Mouse (Mus musculus): Measurements from ENCODE around the gene Aspa. TPM values are rescaled to one million over a fixed set of nuclear protein-coding genes. Genes with fewer than 3 reads are reported as not detected.

Gene Aspa
- 1.6 and 2.2 TPM in 2 replicates for polyA plus RNA-seq (2012; rRNA removed)
- polyA plus RNA-seq (2014; fragmentation: Nextera tagmentation; extraction: Ambion mirVana): 2.5 and 3.2 TPM in 2 replicates

- WGBS (ENCODE audit: insufficient replicate concordance): 76% methylated on average over 27 of the region's 27 CpGs
- H3K27me3 ChIP-seq (ENCODE audit: control insufficient read depth, insufficient read depth, low read length): no peaks in the 10 kb centered on the region
- no peak within 1 kb of the TSS for H3K27ac ChIP-seq
- H3K4me1 ChIP-seq (replicated peaks; ENCODE audit: control insufficient read depth in 2 of 2, insufficient read depth in 2 of 2, low read length in 1 of 2): 0 out of 4 replicates have a peak, but pooled peaks cover 0 to 2% of the 10 kb centered on the region in 2 experiments
- no peak for DNase-seq (ENCODE audit: low read depth in 3 of 3, low spot score in 3 of 3)
- H3K9me3 ChIP-seq (ENCODE audit: control insufficient read depth, low read length): no peaks in the 10 kb centered on the region
- H3K4me2 ChIP-seq (ENCODE audit: low read depth): no peak within 1 kb of the TSS
- H3K9ac ChIP-seq (replicated peaks): no peak within 1 kb of the TSS
- ATAC-seq (ENCODE audit: insufficient read depth): no peak
- no peak within 1 kb of the TSS for H3K4me3 ChIP-seq (ENCODE audit: insufficient read depth in 1 of 2, low read depth in 2 of 2, low read length in 2 of 2)
- TF ChIP-seq CTCF (IDR thresholded peaks at IDR 0.05; ENCODE audit: low read depth) (no peak), EP300 (IDR thresholded peaks at IDR 0.05; ENCODE audit: low read depth) (no peak)
- no peaks in the 10 kb centered on the region for H3K36me3 ChIP-seq (replicated peaks; ENCODE audit: control insufficient read depth, insufficient read depth, low read depth)
Measured at GRCm38 (mm10) chr11:73329442-73329841, at the start of gene Aspa, which contains the start of the genes Gm49340 and Spata22. Gene Aspa (minus strand): TSS chr11:73329596. Gene Gm49340 (plus strand): TSS chr11:73329741. Gene Spata22 (plus strand): TSS chr11:73329741.

- WGBS (ENCODE audit: insufficient replicate concordance): 69% methylated on average over 2 of the region's 2 CpGs
- H3K36me3 ChIP-seq (replicated peaks; ENCODE audit: control insufficient read depth, insufficient read depth, low read depth): no peaks in the 10 kb centered on the region
Measured at GRCm38 (mm10) chr11:73370946-73371345, 41.5 kb upstream of the Aspa start, which contains the start of gene Olfr376. Gene Olfr376 (plus strand): TSS chr11:73371246.

GRCm38 (mm10) chr11:73350483-73350882 is 21.1 kb upstream of the Aspa start, which contains the start of gene Olfr20:
Gene Olfr20 (plus strand): TSS chr11:73350783.
- ATAC-seq (ENCODE audit: insufficient read depth) (no peak), DNase-seq (ENCODE audit: low read depth in 3 of 3, low spot score in 3 of 3) (no peak)
- Histone ChIP-seq H3K9me3 (ENCODE audit: control insufficient read depth, low read length) (no peaks in the 10 kb centered on the region), H3K27ac (no peak within 1 kb of the TSS), H3K4me3 (ENCODE audit: insufficient read depth in 1 of 2, low read depth in 2 of 2, low read length in 2 of 2) (no peak within 1 kb of the TSS), H3K4me1 (replicated peaks; ENCODE audit: control insufficient read depth in 2 of 2, insufficient read depth in 2 of 2, low read length in 1 of 2) (no peaks in the 10 kb centered on the region), H3K36me3 (replicated peaks; ENCODE audit: control insufficient read depth, insufficient read depth, low read depth) (no peaks in the 10 kb centered on the region), H3K4me2 (ENCODE audit: low read depth) (no peak within 1 kb of the TSS), H3K27me3 (ENCODE audit: control insufficient read depth, insufficient read depth, low read length) (no peaks in the 10 kb centered on the region), H3K9ac (replicated peaks) (no peak within 1 kb of the TSS)
- WGBS (ENCODE audit: insufficient replicate concordance): 27% methylated on average over 3 of the region's 3 CpGs
- TF ChIP-seq CTCF (IDR thresholded peaks at IDR 0.05; ENCODE audit: low read depth) (no peak), EP300 (IDR thresholded peaks at IDR 0.05; ENCODE audit: low read depth) (no peak)

More at GRCm38 (mm10) chr11:73370946-73371345, 41.5 kb upstream of the Aspa start, which contains the start of gene Olfr376:
- H3K9ac ChIP-seq (replicated peaks): no peak within 1 kb of the TSS
- no peaks in the 10 kb centered on the region for H3K27me3 ChIP-seq (ENCODE audit: control insufficient read depth, insufficient read depth, low read length)
- DNase-seq (ENCODE audit: low read depth in 3 of 3, low spot score in 3 of 3) (no peak), ATAC-seq (ENCODE audit: insufficient read depth) (no peak)
- no peaks in the 10 kb centered on the region for H3K9me3 ChIP-seq (ENCODE audit: control insufficient read depth, low read length)
- H3K4me1 ChIP-seq (replicated peaks; ENCODE audit: control insufficient read depth in 2 of 2, insufficient read depth in 2 of 2, low read length in 1 of 2): no peaks in the 10 kb centered on the region
- H3K4me3 ChIP-seq (ENCODE audit: insufficient read depth in 1 of 2, low read depth in 2 of 2, low read length in 2 of 2): no peak within 1 kb of the TSS
- TF ChIP-seq CTCF (IDR thresholded peaks at IDR 0.05; ENCODE audit: low read depth) (no peak), EP300 (IDR thresholded peaks at IDR 0.05; ENCODE audit: low read depth) (no peak)
- no peak within 1 kb of the TSS for H3K27ac ChIP-seq
- H3K4me2 ChIP-seq (ENCODE audit: low read depth): no peak within 1 kb of the TSS

- H3K27me3 ChIP-seq (ENCODE audit: control insufficient read depth, insufficient read depth, low read length): no peaks in the 10 kb centered on the region
- H3K36me3 ChIP-seq (replicated peaks; ENCODE audit: control insufficient read depth, insufficient read depth, low read depth): no peaks in the 10 kb centered on the region
- no peak overlapping the region for H3K9ac ChIP-seq (replicated peaks)
- TF ChIP-seq CTCF (IDR thresholded peaks at IDR 0.05; ENCODE audit: low read depth): no peak
- TF ChIP-seq EP300 (IDR thresholded peaks at IDR 0.05; ENCODE audit: low read depth): no peak
- H3K27ac ChIP-seq: no peak overlapping the region
- no peak for ATAC-seq (ENCODE audit: insufficient read depth)
- DNase-seq (ENCODE audit: low read depth in 3 of 3, low spot score in 3 of 3): no peak
- no peak overlapping the region for H3K4me3 ChIP-seq (ENCODE audit: insufficient read depth in 1 of 2, low read depth in 2 of 2, low read length in 2 of 2)
- H3K4me1 ChIP-seq (replicated peaks; ENCODE audit: control insufficient read depth in 2 of 2, insufficient read depth in 2 of 2, low read length in 1 of 2): no peaks in the 10 kb centered on the region
- H3K4me2 ChIP-seq (ENCODE audit: low read depth): no peak overlapping the region
- 51% methylated on average over 4 of the region's 4 CpGs for WGBS (ENCODE audit: insufficient replicate concordance)
- no peaks in the 10 kb centered on the region for H3K9me3 ChIP-seq (ENCODE audit: control insufficient read depth, low read length)
Measured at GRCm38 (mm10) chr11:73336919-73337318, 7.5 kb upstream of the Aspa start.

- Histone ChIP-seq H3K27me3 (ENCODE audit: control insufficient read depth, insufficient read depth, low read length) (no peaks in the 10 kb centered on the region), H3K4me3 (ENCODE audit: insufficient read depth in 1 of 2, low read depth in 2 of 2, low read length in 2 of 2) (no peak overlapping the region)
- TF ChIP-seq EP300 (IDR thresholded peaks at IDR 0.05; ENCODE audit: low read depth): no peak
- TF ChIP-seq CTCF (IDR thresholded peaks at IDR 0.05; ENCODE audit: low read depth): no peak
Measured at GRCm38 (mm10) chr11:73333357-73333756, 4.0 kb upstream of the Aspa start.

More at GRCm38 (mm10) chr11:73333357-73333756, 4.0 kb upstream of the Aspa start:
- Histone ChIP-seq H3K4me1 (replicated peaks; ENCODE audit: control insufficient read depth in 2 of 2, insufficient read depth in 2 of 2, low read length in 1 of 2) (no peaks in the 10 kb centered on the region), H3K9ac (replicated peaks) (no peak overlapping the region), H3K36me3 (replicated peaks; ENCODE audit: control insufficient read depth, insufficient read depth, low read depth) (no peaks in the 10 kb centered on the region), H3K27ac (no peak overlapping the region), H3K9me3 (ENCODE audit: control insufficient read depth, low read length) (no peaks in the 10 kb centered on the region), H3K4me2 (ENCODE audit: low read depth) (no peak overlapping the region)
- 67% methylated on average over 2 of the region's 2 CpGs for WGBS (ENCODE audit: insufficient replicate concordance)
- DNase-seq (ENCODE audit: low read depth in 3 of 3, low spot score in 3 of 3) (no peak), ATAC-seq (ENCODE audit: insufficient read depth) (no peak)
